Mouse (Mus musculus) midbrain, embryonic 11.5 days (tissue): ENCODE data around the gene Mrpl9. TPM values are rescaled to one million over a fixed set of nuclear protein-coding genes. Genes with fewer than 3 reads are reported as not detected.

Experiments used
- ATAC-seq: fragments of 200-750 bp; cut with Nextera tagmentation; 2 replicates; pipeline ENCODE4 v1.8.0; 2017; ENCODE audit warnings: moderate TSS enrichment, moderate library complexity; ENCODE audit not compliant: low FRiP score
- DNase-seq: peaks from one replicate; pipeline ENCODE4 v3.0.0; 2015; ENCODE audit warnings: low spot score; ENCODE audit errors: missing footprints
- H3K27ac ChIP-seq: fragments of 300-500 bp; sonication (generic); 2 replicates; pipeline ENCODE4 v1.5.1; 2014; ENCODE audit warnings: low read depth, low read length
- H3K27me3 ChIP-seq: fragments of 300-500 bp; sonication (generic); 2 replicates; pipeline ENCODE4 v1.6.1; 2014; ENCODE audit warnings: mild to moderate bottlenecking, low read length, moderate library complexity, mixed read lengths; ENCODE audit not compliant: control insufficient read depth, insufficient read depth
- H3K36me3 ChIP-seq: fragments of 300-500 bp; sonication (generic); 2 replicates; pipeline ENCODE4 v1.6.1; 2014; ENCODE audit warnings: mild to moderate bottlenecking, low read length, moderate library complexity, mixed read lengths; ENCODE audit not compliant: control insufficient read depth, insufficient read depth
- H3K4me1 ChIP-seq: fragments of 300-500 bp; sonication (generic); 2 replicates; pipeline ENCODE4 v1.6.1; 2014; ENCODE audit warnings: low read length; ENCODE audit not compliant: control insufficient read depth, insufficient read depth
- H3K4me2 ChIP-seq: fragments of 300-500 bp; sonication (generic); 2 replicates; pipeline ENCODE4 v1.6.1; 2014; ENCODE audit warnings: mild to moderate bottlenecking, moderate library complexity
- H3K4me3 ChIP-seq: fragments of 300-500 bp; sonication (generic); 2 replicates; pipeline ENCODE4 v1.5.1; 2014; ENCODE audit warnings: low read depth, low read length
- H3K9ac ChIP-seq: fragments of 300-500 bp; sonication (generic); 2 replicates; pipeline ENCODE4 v1.6.1; 2014; ENCODE audit warnings: low read length
- H3K9me3 ChIP-seq: fragments of 300-500 bp; sonication (generic); 2 replicates; pipeline ENCODE4 v1.6.1; 2016; ENCODE audit warnings: low read length; ENCODE audit not compliant: control insufficient read depth
- WGBS: fragments of 180-500 bp; shearing (Covaris S2); extraction: QIAGEN DNeasy Blood & Tissue Kit; methylation state at CpG from one replicate; pipeline ENCODE4 v1.1.7; 2014; 5-methylcytosine and 5-hydroxymethylcytosine counted together
- polyA plus RNA-seq: library from polyadenylated mRNA; unstranded; fragments of >200 nt; fragmentation: Nextera tagmentation; extraction: Ambion mirVana; gene quantifications from 2 replicates; pipeline ENCODE4 v1.2.1, GENCODE M21; 2014

Gene Mrpl9
- polyA plus RNA-seq, 1 experiment from 2014 or later = 71.1 TPM

DNA sequence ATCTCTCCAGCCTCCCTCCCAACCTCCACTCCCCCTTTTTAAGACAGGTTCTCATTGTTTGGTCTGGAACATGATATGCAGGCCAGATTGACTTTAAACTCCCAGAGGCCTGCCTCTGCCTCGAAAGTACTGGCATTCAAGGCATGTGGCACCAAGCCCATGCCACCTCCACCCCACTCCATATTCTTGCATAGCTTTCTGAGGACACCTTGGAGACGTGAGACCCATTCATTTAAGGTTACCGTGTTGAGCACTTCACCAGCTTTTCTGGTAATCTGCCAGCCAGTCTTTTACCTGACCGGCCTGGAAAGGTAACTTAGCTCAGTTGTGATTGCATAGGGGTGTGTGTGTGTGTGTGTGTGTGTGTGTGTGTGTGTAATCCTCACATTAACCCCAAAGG, 37.6 kb upstream of the Mrpl9 start:
- H3K9ac ChIP-seq = no peak overlapping the region
- ATAC-seq (no peak), DNase-seq (no peak)
- H3K4me3 ChIP-seq = no peak overlapping the region
- 78% methylated on average over 4 of the region's 4 CpGs for WGBS
- no peaks in the 10 kb centered on the region; the same call in 1 of the 2 replicates for H3K27me3 ChIP-seq
- H3K4me2 ChIP-seq = no peak overlapping the region
- H3K9me3 ChIP-seq = no peaks in the 10 kb centered on the region
- no peaks in the 10 kb centered on the region for H3K36me3 ChIP-seq
- H3K27ac ChIP-seq = no peak overlapping the region
- peaks cover 4% of the 10 kb centered on the region; the same call in 1 of the 2 replicates for H3K4me1 ChIP-seq

- no peak for DNase-seq
- Histone ChIP-seq H3K4me1 (peaks cover 10% of the 10 kb centered on the region), H3K9ac (peak overlapping the region; percentile 77), H3K4me2 (peak overlapping the region; percentile 91), H3K27ac (no peak overlapping the region; the same call in 1 of the 2 replicates), H3K36me3 (no peaks in the 10 kb centered on the region), H3K9me3 (no peaks in the 10 kb centered on the region), H3K4me3 (peak overlapping the region; percentile 54), H3K27me3 (no peaks in the 10 kb centered on the region)
- 11% methylated on average over 25 of the region's 25 CpGs for WGBS
- peak; percentile 66 for ATAC-seq
Measured at GRCm38 (mm10) chr3:94412530-94412929, 30.6 kb upstream of the Mrpl9 start.

- H3K4me3 ChIP-seq = peak within 1 kb of the TSS; percentile 54
- no peaks in the 10 kb centered on the region for H3K9me3 ChIP-seq
- peak; percentile 98 for DNase-seq
- peaks cover 10% of the 10 kb centered on the region for H3K4me1 ChIP-seq
- ATAC-seq = peak; percentile 98
- H3K36me3 ChIP-seq = no peaks in the 10 kb centered on the region
- H3K4me2 ChIP-seq = peak within 1 kb of the TSS; percentile 91
- 9% methylated on average over 52 of the region's 52 CpGs for whole genome bisulfite sequencing
- no peaks in the 10 kb centered on the region for H3K27me3 ChIP-seq
- no peak within 1 kb of the TSS; the same call in 1 of the 2 replicates for H3K27ac ChIP-seq
- H3K9ac ChIP-seq = peak within 1 kb of the TSS; percentile 77
Measured at GRCm38 (mm10) chr3:94413031-94413679, 30.0 kb upstream of the Mrpl9 start, which contains the start of gene Tdrkh. Gene Tdrkh (plus strand): TSS chr3:94413273.

- Histone ChIP-seq H3K36me3 (no peaks in the 10 kb centered on the region), H3K9ac (no peak overlapping the region), H3K27ac (no peak overlapping the region), H3K4me2 (no peak overlapping the region), H3K4me3 (no peak overlapping the region), H3K9me3 (no peaks in the 10 kb centered on the region), H3K4me1 (no peaks in the 10 kb centered on the region), H3K27me3 (no peaks in the 10 kb centered on the region)
- DNase-seq = no peak
- WGBS = 79% methylated on average over 2 of the region's 2 CpGs
- no peak for ATAC-seq
Measured at GRCm38 (mm10) chr3:94430980-94431379, 12.1 kb upstream of the Mrpl9 start.

- H3K27ac ChIP-seq = no peak overlapping the region
- 98% methylated on average over 2 of the region's 2 CpGs for WGBS
- no peak for ATAC-seq
- H3K9me3 ChIP-seq = no peaks in the 10 kb centered on the region
- H3K4me2 ChIP-seq = no peak overlapping the region
- no peaks in the 10 kb centered on the region for H3K27me3 ChIP-seq
- H3K9ac ChIP-seq = no peak overlapping the region
- DNase-seq = no peak
- no peak overlapping the region for H3K4me3 ChIP-seq
- no peaks in the 10 kb centered on the region for H3K4me1 ChIP-seq
- no peaks in the 10 kb centered on the region for H3K36me3 ChIP-seq
Measured at GRCm38 (mm10) chr3:94434305-94434704, 8.8 kb upstream of the Mrpl9 start.

- no peaks in the 10 kb centered on the region for H3K27me3 ChIP-seq
- H3K27ac ChIP-seq = no peak overlapping the region
- no peak for ATAC-seq
- no peak for DNase-seq
- H3K4me2 ChIP-seq = no peak overlapping the region
- no peak overlapping the region for H3K9ac ChIP-seq
- H3K4me3 ChIP-seq = no peak overlapping the region
- 77% methylated on average over 9 of the region's 9 CpGs for WGBS
- H3K4me1 ChIP-seq = no peaks in the 10 kb centered on the region
- no peaks in the 10 kb centered on the region for H3K36me3 ChIP-seq
- no peaks in the 10 kb centered on the region for H3K9me3 ChIP-seq
Measured at GRCm38 (mm10) chr3:94436420-94436819, 6.7 kb upstream of the Mrpl9 start.

DNA sequence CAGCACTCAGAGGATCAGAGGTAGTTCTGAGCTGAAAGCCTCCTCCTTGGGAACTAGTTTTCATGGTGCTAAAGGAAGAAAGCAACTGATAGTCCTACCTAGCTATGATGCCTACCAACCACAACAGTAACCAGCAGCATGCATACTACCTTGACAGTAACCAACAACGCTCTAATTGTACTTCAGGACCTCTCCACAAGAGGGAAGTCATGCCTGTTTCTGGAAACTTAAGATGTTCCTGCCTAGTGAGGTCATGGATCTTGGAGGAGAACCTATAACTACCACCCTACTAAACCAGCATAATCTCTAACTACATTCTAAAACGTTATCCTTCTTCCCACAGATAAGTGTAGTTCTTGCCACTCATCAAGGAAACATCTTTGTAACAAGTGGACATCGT, 1.9 kb upstream of the Mrpl9 start:
- Histone ChIP-seq H3K36me3 (peaks cover 3% of the 10 kb centered on the region), H3K4me2 (no peak overlapping the region), H3K4me3 (no peak overlapping the region), H3K9ac (no peak overlapping the region), H3K27ac (no peak overlapping the region), H3K9me3 (no peaks in the 10 kb centered on the region), H3K4me1 (peaks cover 5% of the 10 kb centered on the region), H3K27me3 (no peaks in the 10 kb centered on the region)
- DNase-seq (no peak), ATAC-seq (no peak)
- WGBS = 41% methylated on average over 3 of the region's 3 CpGs

DNA sequence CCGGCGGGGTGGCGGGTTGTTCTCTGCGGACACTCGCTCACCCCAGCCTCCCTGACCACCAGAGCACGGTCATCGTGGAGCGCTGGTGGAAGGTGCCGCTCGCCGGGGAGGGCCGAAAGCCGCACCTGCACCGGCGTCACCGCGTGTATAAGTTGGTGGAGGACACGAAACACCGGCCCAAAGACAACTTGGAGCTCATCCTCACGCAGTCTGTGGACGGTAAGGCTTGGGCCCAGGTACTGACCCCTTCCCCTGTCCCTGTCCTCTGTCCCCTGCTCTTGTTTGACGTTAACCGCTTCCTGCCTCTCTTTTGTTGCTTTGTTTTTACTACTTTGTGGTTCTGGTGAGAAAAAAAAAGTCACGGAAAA, 463 bp downstream of the Mrpl9 start, which contains the start of gene Oaz3:
Oaz3 (minus strand) TSS at position 319 of the 368 bp plus-strand sequence.
- peaks cover 5% of the 10 kb centered on the region for H3K4me1 ChIP-seq
- no peak within 1 kb of the TSS for H3K27ac ChIP-seq
- peak within 1 kb of the TSS; percentile 79 for H3K9ac ChIP-seq
- no peaks in the 10 kb centered on the region for H3K9me3 ChIP-seq
- ATAC-seq = no peak
- H3K27me3 ChIP-seq = no peaks in the 10 kb centered on the region
- peak within 1 kb of the TSS; percentile 70 for H3K4me3 ChIP-seq
- under 1% methylated on average over 24 of the region's 24 CpGs for WGBS
- peak within 1 kb of the TSS; percentile 84 for H3K4me2 ChIP-seq
- H3K36me3 ChIP-seq = peaks cover 13% of the 10 kb centered on the region
- no peak for DNase-seq

DNA sequence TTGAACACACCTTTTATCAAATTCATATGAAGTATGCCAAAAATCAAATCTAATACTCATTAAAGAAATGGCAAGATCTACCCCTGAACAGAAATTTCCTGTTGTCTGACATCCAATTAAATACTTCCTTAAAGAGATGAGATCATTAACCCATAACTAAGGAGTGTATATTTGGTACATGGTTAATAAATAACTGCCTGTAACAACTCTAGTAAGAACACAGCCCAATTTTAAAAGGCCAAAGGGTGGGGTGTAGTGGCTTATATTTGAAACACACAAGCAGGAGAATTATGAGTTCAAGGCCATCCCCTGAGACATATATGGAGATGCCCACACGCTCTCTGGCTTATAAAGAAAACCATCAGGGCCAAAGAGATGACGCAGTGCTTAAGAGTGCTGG, 6.3 kb downstream of the Mrpl9 start:
- no peaks in the 10 kb centered on the region for H3K9me3 ChIP-seq
- no peak for ATAC-seq
- peaks cover 15% of the 10 kb centered on the region for H3K36me3 ChIP-seq
- no peak for DNase-seq
- no peak overlapping the region for H3K9ac ChIP-seq
- no peak overlapping the region for H3K4me3 ChIP-seq
- no peaks in the 10 kb centered on the region for H3K27me3 ChIP-seq
- H3K4me1 ChIP-seq = peaks cover 1% of the 10 kb centered on the region
- no peak overlapping the region for H3K27ac ChIP-seq
- H3K4me2 ChIP-seq = no peak overlapping the region
- 93% methylated on average over 2 of the region's 2 CpGs for WGBS
